Mouse (Mus musculus) liver, embryonic 14.5 days (tissue): ENCODE results near the gene Rasgef1b.

Experiments
- CTCF ChIP-seq: IDR thresholded peaks from 2 replicates; pipeline ENCODE4 v1.5.1; 2016; ENCODE audit warnings: antibody characterized with exemption, low read depth, control low read depth
- EP300 ChIP-seq: IDR thresholded peaks from 2 replicates; pipeline ENCODE4 v1.6.1; 2016; ENCODE audit warnings: antibody characterized with exemption, low read depth

DNA sequence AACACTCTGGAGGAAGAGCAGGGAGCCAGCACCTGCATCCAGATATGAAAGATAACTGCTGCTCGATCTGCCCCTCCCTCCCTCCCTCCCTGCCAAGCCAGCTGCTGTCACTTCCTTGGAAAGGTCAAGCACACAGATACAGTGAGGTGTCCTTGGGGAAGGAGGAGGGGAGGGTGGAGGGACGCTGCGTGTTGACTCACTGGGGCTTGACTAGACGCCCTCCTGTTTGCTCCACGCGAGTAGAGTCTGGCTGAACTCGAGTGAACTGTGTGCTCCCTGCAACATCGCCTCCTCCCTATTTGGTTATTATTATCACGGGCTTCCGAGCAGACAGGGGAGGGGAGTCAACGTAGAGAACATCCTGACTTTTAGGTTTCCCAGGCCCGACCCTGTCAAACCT lies 348.7 kb downstream of the Rasgef1b start:
- TF ChIP-seq CTCF: no peak
- TF ChIP-seq EP300: no peak
